8 mouse cellular contexts compared by ENCODE assay signal in the genomic region with DNA sequence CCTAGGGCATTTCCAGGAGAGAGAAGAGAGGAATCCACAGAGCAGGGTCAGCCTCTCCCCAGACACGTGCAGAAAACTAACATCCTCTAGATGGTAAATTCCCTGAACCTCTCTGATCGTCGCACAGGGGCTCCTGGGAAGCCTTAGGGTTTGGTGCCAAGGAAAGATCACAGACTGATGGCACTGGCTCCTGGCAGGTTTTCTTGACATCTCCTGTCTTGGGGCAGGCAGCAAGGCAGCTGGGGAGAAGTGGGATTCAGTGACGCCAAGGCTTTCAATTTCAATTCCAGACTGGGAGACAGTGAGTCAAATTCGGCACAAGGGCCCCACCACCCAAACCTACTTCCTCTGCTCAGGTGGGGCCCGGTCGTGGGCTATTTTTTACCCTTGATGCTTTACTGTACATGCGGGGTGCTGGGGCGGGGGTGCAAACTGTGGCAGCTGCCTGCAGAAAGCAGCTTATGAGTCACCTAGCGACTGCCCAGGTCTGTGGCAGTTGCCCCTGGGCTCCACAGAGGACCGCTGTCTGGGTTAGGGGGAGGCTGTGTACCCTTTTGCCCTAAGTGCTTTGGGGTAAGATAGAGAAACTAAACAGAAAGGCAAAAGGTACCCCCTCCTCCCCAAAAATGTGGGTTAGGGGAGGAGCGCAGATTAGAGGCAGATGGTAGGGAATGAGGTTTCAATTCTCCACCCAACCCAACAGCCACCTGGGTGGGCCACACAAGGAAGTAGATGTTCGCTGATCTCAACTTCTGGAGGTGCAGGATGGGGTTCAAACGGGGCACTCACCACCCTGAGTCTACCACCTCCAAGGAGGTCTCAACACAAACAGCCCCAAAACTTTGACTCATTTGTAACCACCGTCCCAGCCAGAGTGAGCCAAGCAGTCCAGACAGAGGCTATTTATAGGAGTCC. TPM values are rescaled to one million over a fixed set of nuclear protein-coding genes. Genes with fewer than 3 reads are reported as not detected.
DNase-seq lines count a peak whose midpoint lies in the region; ATAC-seq and TF ChIP-seq lines count a peak whose summit lies in the region.

No protein-coding gene starts in this region.

- peak; percentile 19 for ATAC-seq in common myeloid progenitor, adult 5-6 weeks (replicated peaks; ENCODE audit: low read depth, poor library complexity, severe bottlenecking)
- no peak for ATAC-seq in hindbrain, embryonic 14.5 days (ENCODE audit: low FRiP score)
- 0 out of 2 replicates have a peak, but pooled peaks have one; percentile 2 for ATAC-seq in midbrain, embryonic 14.5 days (ENCODE audit: low FRiP score, low TSS enrichment)

- H3K4me2 ChIP-seq in hindbrain, embryonic 14.5 days (replicated peaks), result peak overlapping the region; percentile 87
- H3K4me2 ChIP-seq in midbrain, embryonic 14.5 days (ENCODE audit: low read length), result peak overlapping the region; percentile 81

- peaks cover 8% of the 10 kb centered on the region; the same call in 1 of the 2 replicates for H3K4me1 ChIP-seq in lung, adult 2 months (ENCODE audit: control insufficient read depth, insufficient read depth, low read length)
- H3K4me1 ChIP-seq in hindbrain, embryonic 14.5 days (replicated peaks; ENCODE audit: control insufficient read depth, insufficient read depth, low read length), result peaks cover 45% of the 10 kb centered on the region
- peaks cover 45% of the 10 kb centered on the region for H3K4me1 ChIP-seq in midbrain, embryonic 14.5 days (ENCODE audit: control insufficient read depth, insufficient read depth, low read length)

- peak; percentile 22 for DNase-seq in lung, adult 2 months
- no peak for DNase-seq in lung, adult 18-20 months
- no peak for DNase-seq in hindbrain, embryonic 14.5 days (ENCODE audit: low spot score)
- DNase-seq in midbrain, embryonic 14.5 days, result no peak
- no peak for DNase-seq in spleen, adult 18-20 months
- DNase-seq in left cerebral cortex, adult 11 months (ENCODE audit: low spot score), result no peak
- DNase-seq in left cerebral cortex, adult 9 months (ENCODE audit: low spot score in 2 of 2), result no peak

- TF ChIP-seq POLR2A in lung, adult 2 months (IDR thresholded peaks at IDR 0.05; ENCODE audit: borderline replicate concordance, extremely low read depth, low read depth, low read length), result no peak

- H3K36me3 ChIP-seq in hindbrain, embryonic 14.5 days (replicated peaks; ENCODE audit: control insufficient read depth, insufficient read depth), result no peaks in the 10 kb centered on the region
- H3K36me3 ChIP-seq in midbrain, embryonic 14.5 days (ENCODE audit: control insufficient read depth, insufficient read depth, low read length), result no peaks in the 10 kb centered on the region

- H3K27ac ChIP-seq in hindbrain, embryonic 14.5 days, result no peak overlapping the region
- H3K27ac ChIP-seq in midbrain, embryonic 14.5 days (replicated peaks; ENCODE audit: low read depth, low read length), result 0 out of 2 replicates have a peak overlapping the region, but pooled peaks have one; percentile 90

- 35% methylated on average over 15 of the region's 15 CpGs for WGBS in lung, adult 2 months
- WGBS in hindbrain, embryonic 14.5 days, result 9% methylated on average over 15 of the region's 15 CpGs
- WGBS in midbrain, embryonic 14.5 days, result 14% methylated on average over 15 of the region's 15 CpGs

- no peak for TF ChIP-seq CTCF in lung, adult 2 months (IDR thresholded peaks at IDR 0.05; ENCODE audit: insufficient read depth, low read length)

- H3K9ac ChIP-seq in hindbrain, embryonic 14.5 days, result peak overlapping the region; percentile 100
- H3K9ac ChIP-seq in midbrain, embryonic 14.5 days (replicated peaks; ENCODE audit: low read length), result peak overlapping the region; percentile 99

- peak overlapping the region; percentile 67 for H3K4me3 ChIP-seq in lung, adult 2 months (replicated peaks; ENCODE audit: extremely low read depth, low read depth, low read length)
- peak overlapping the region; percentile 95 for H3K4me3 ChIP-seq in hindbrain, embryonic 14.5 days (replicated peaks; ENCODE audit: low read length)
- H3K4me3 ChIP-seq in midbrain, embryonic 14.5 days (replicated peaks; ENCODE audit: low read depth, low read length), result peak overlapping the region; percentile 88

- no peaks in the 10 kb centered on the region for H3K9me3 ChIP-seq in hindbrain, embryonic 14.5 days (ENCODE audit: control insufficient read depth, low read length)
- H3K9me3 ChIP-seq in midbrain, embryonic 14.5 days (ENCODE audit: control insufficient read depth, low read length), result no peaks in the 10 kb centered on the region

- H3K27me3 ChIP-seq in hindbrain, embryonic 14.5 days (ENCODE audit: control insufficient read depth, insufficient read depth, low read length), result no peaks in the 10 kb centered on the region
- no peaks in the 10 kb centered on the region for H3K27me3 ChIP-seq in midbrain, embryonic 14.5 days (ENCODE audit: control insufficient read depth, insufficient read depth, low read length)

RNA-seq across cellular contexts. Expression of a gene that starts 1.6 kb away (rescaled TPM):
- 96.2 and 97.7 TPM in 2 replicates for polyA plus RNA-seq in lung, adult 2 months (2012; rRNA removed)
- 0.18 TPM in 1 of 2 replicates, not detected in the other for total RNA-seq in common myeloid progenitor, adult 5-6 weeks (2017)
- 5.3 and 5.4 TPM in 2 replicates for polyA plus RNA-seq in hindbrain, embryonic 14.5 days (2014; fragmentation: Nextera tagmentation; extraction: Ambion mirVana)
- polyA plus RNA-seq in midbrain, embryonic 14.5 days (2014; fragmentation: Nextera tagmentation; extraction: Ambion mirVana), result 5.7 and 6.4 TPM in 2 replicates

RNA-seq across cellular contexts. Expression of a gene that starts 56.0 kb away (rescaled TPM):
- 4.8 and 5.7 TPM in 2 replicates for polyA plus RNA-seq in lung, adult 2 months (2012; rRNA removed)
- total RNA-seq in common myeloid progenitor, adult 5-6 weeks (2017), result 0.15 and 6.0 TPM in 2 replicates
- polyA plus RNA-seq in hindbrain, embryonic 14.5 days (2014; fragmentation: Nextera tagmentation; extraction: Ambion mirVana), result 0.27 TPM in 1 of 2 replicates, not detected in the other
- polyA plus RNA-seq in midbrain, embryonic 14.5 days (2014; fragmentation: Nextera tagmentation; extraction: Ambion mirVana), result 1.7 TPM in 1 of 2 replicates, not detected in the other

Comparison
In these comparisons a context has a peak if more than half of its experiments do, and no peak if none do; other contexts are left out.
1. RNA of a gene that starts 1.6 kb away (polyA plus RNA-seq): 96.2 to 97.7 TPM in lung, adult 2 months; 5.7 to 6.4 TPM in midbrain, embryonic 14.5 days and 5.3 to 5.4 TPM in hindbrain, embryonic 14.5 days; every median in the first group is over 10 times any median in the second.
2. Peak in every context shown above with its lines, with median percentiles within 50 percentile points of each other: H3K4me3 ChIP-seq.